8 mouse cellular contexts compared by ENCODE assay signal in genomic region chr9:107618778-107619545, GRCm38 (mm10). TPM values are rescaled to one million over a fixed set of nuclear protein-coding genes. Genes with fewer than 3 reads are reported as not detected.
A peak's percentile ranks its signal among the peaks of the same experiment; 100 is the strongest.
DNase-seq lines count a peak whose midpoint lies in the region; ATAC-seq and TF ChIP-seq lines count a peak whose summit lies in the region.

No protein-coding gene starts in this region.

- H3K9ac ChIP-seq in heart, embryonic 16.5 days (ENCODE audit: low read length) = peak overlapping the region; percentile 14

- peak; percentile 59 for DNase-seq in adrenal gland, adult 2 months
- no peak for DNase-seq in adrenal gland, postnatal 4 days (ENCODE audit: low spot score in 2 of 2)
- peak; percentile 54 for DNase-seq in ZHBTc4 (ENCODE audit: low read depth, low spot score)
- peak; percentile 91 for DNase-seq in kidney, postnatal 14 days
- DNase-seq in thymus, adult 2 months = no peak
- no peak for DNase-seq in spleen, adult 12 weeks (ENCODE audit: low spot score)

- H3K4me2 ChIP-seq in heart, embryonic 16.5 days (ENCODE audit: low read depth, low read length) = peak overlapping the region; percentile 24; the same call in 1 of the 2 replicates
- peak overlapping the region; percentile 15 for H3K4me2 ChIP-seq in myocyte (ENCODE audit: low read depth)

- ATAC-seq in heart, embryonic 16.5 days (replicated peaks; ENCODE audit: extremely low read depth, insufficient read depth, low FRiP score) = peak; percentile 81

- no peak overlapping the region for H3ac ChIP-seq in myocyte (ENCODE audit: control insufficient read depth, insufficient read length)

- peaks cover 42% of the 10 kb centered on the region for H3K36me3 ChIP-seq in heart, embryonic 16.5 days (ENCODE audit: control insufficient read depth, insufficient read depth)
- H3K36me3 ChIP-seq in myocyte (ENCODE audit: control insufficient read depth, insufficient read depth) = peaks cover 29% of the 10 kb centered on the region
- peaks cover 68% of the 10 kb centered on the region for H3K36me3 ChIP-seq in thymus, adult 2 months (ENCODE audit: control insufficient read depth, insufficient read depth, low read length)

- peaks cover 48% of the 10 kb centered on the region for H3K4me1 ChIP-seq in heart, embryonic 16.5 days (ENCODE audit: control insufficient read depth, insufficient read depth, low read length)
- peaks cover 5% of the 10 kb centered on the region for H3K4me1 ChIP-seq in thymus, adult 2 months (replicated peaks; ENCODE audit: control insufficient read depth, insufficient read depth, low read length)

- no peaks in the 10 kb centered on the region for H3K27me3 ChIP-seq in heart, embryonic 16.5 days (ENCODE audit: control insufficient read depth, insufficient read depth, low read length)
- no peaks in the 10 kb centered on the region for H3K27me3 ChIP-seq in myocyte (ENCODE audit: control insufficient read depth, insufficient read depth, insufficient read length)
- H3K27me3 ChIP-seq in thymus, adult 2 months (ENCODE audit: control insufficient read depth, insufficient read depth, low read length) = no peaks in the 10 kb centered on the region

- no peak for TF ChIP-seq CTCF in thymus, adult 2 months (IDR thresholded peaks at IDR 0.05; ENCODE audit: borderline replicate concordance, control insufficient read depth, extremely low read depth, insufficient read depth, low read length, poor library complexity)

- H3K79me2 ChIP-seq in myocyte (ENCODE audit: control insufficient read depth, insufficient read depth) = peaks cover 20% of the 10 kb centered on the region

- no peaks in the 10 kb centered on the region for H3K9me3 ChIP-seq in heart, embryonic 16.5 days (replicated peaks; ENCODE audit: control insufficient read depth, low read length)

- peak overlapping the region; percentile 99 for H3K27ac ChIP-seq in heart, embryonic 16.5 days (ENCODE audit: low read length)
- H3K27ac ChIP-seq in thymus, adult 2 months (ENCODE audit: control insufficient read depth, insufficient read depth, low read length) = no peak overlapping the region

- WGBS in heart, embryonic 16.5 days = 9% methylated on average over 13 of the region's 13 CpGs
- 90% methylated on average over 13 of the region's 13 CpGs for WGBS in thymus, adult 2 months

- H3K4me3 ChIP-seq in heart, embryonic 16.5 days (ENCODE audit: low read length) = no peak overlapping the region
- no peak overlapping the region for H3K4me3 ChIP-seq in myocyte
- no peak overlapping the region for H3K4me3 ChIP-seq in thymus, adult 2 months (ENCODE audit: control insufficient read depth, insufficient read depth, low read length)

- TF ChIP-seq POLR2A in myocyte (IDR thresholded peaks at IDR 0.05; ENCODE audit: insufficient read length, low read depth) = no peak
- no peak for TF ChIP-seq POLR2A in thymus, adult 2 months (IDR thresholded peaks at IDR 0.05; ENCODE audit: control insufficient read depth, extremely low read depth, insufficient read depth, low read length, poor library complexity)

TF ChIP-seq in myocyte, 11 proteins besides CTCF, POLR2A, EP300 and RAD21:
- peak; percentile 39 for TF ChIP-seq USF1 (IDR thresholded peaks at IDR 0.05; ENCODE audit: low read depth)
- TF ChIP-seq SRF (IDR thresholded peaks at IDR 0.05; ENCODE audit: control insufficient read depth, insufficient read length, low read depth) = no peak

RNA-seq across cellular contexts. Expression of gene Sema3b, which starts 9.9 kb away (rescaled TPM):
- total RNA-seq in adrenal gland, adult 2 months (2021) = 1 to 10 TPM; 3.7 to 4.1 TPM
- polyA plus RNA-seq in adrenal gland, adult 2 months (2012; rRNA removed) = 8.3 and 10.4 TPM in 2 replicates
- total RNA-seq in adrenal gland, postnatal 4 days (2021) = 10 to 100 TPM; 16.9 to 19.4 TPM
- polyA plus RNA-seq in heart, embryonic 16.5 days (2015; fragmentation: Nextera tagmentation; extraction: Ambion mirVana) = 11.0 and 12.0 TPM in 2 replicates
- 59.9 TPM for polyA plus RNA-seq in myocyte (2012; fragmentation: generic; extraction: Trizol)
- polyA plus RNA-seq in thymus, adult 2 months (2012; rRNA removed) = 4.3 and 4.9 TPM in 2 replicates

RNA-seq across cellular contexts. Expression of gene Gnai2, which starts 16.2 kb away (rescaled TPM):
- total RNA-seq in adrenal gland, adult 2 months (2021) = 100 to 1,000 TPM; 198 to 278 TPM
- polyA plus RNA-seq in adrenal gland, adult 2 months (2012; rRNA removed) = 330 and 345 TPM in 2 replicates
- total RNA-seq in adrenal gland, postnatal 4 days (2021) = 100 to 1,000 TPM; 345 to 390 TPM
- 419 and 458 TPM in 2 replicates for polyA plus RNA-seq in heart, embryonic 16.5 days (2015; fragmentation: Nextera tagmentation; extraction: Ambion mirVana)
- 499 TPM for polyA plus RNA-seq in myocyte (2012; fragmentation: generic; extraction: Trizol)
- 1,154 and 1,267 TPM in 2 replicates for polyA plus RNA-seq in thymus, adult 2 months (2012; rRNA removed)

RNA-seq across cellular contexts. Expression of gene Ifrd2, which starts 31.5 kb away (rescaled TPM):
- 10 to 100 TPM; 36.0 to 41.7 TPM for total RNA-seq in adrenal gland, adult 2 months (2021)
- 67.3 and 80.0 TPM in 2 replicates for polyA plus RNA-seq in adrenal gland, adult 2 months (2012; rRNA removed)
- 10 to 100 TPM; 40.9 to 41.4 TPM for total RNA-seq in adrenal gland, postnatal 4 days (2021)
- polyA plus RNA-seq in heart, embryonic 16.5 days (2015; fragmentation: Nextera tagmentation; extraction: Ambion mirVana) = 45.7 and 46.5 TPM in 2 replicates
- 29.4 TPM for polyA plus RNA-seq in myocyte (2012; fragmentation: generic; extraction: Trizol)
- 65.1 and 67.4 TPM in 2 replicates for polyA plus RNA-seq in thymus, adult 2 months (2012; rRNA removed)

RNA-seq across cellular contexts. Expression of gene Hyal3, which starts 38.3 kb away (rescaled TPM):
- 1 to 10 TPM; 1.3 to 1.4 TPM for total RNA-seq in adrenal gland, adult 2 months (2021)
- 1.8 and 2.2 TPM in 2 replicates for polyA plus RNA-seq in adrenal gland, adult 2 months (2012; rRNA removed)
- 1 to 10 TPM; 2.7 to 2.9 TPM for total RNA-seq in adrenal gland, postnatal 4 days (2021)
- 0.54 and 0.69 TPM in 2 replicates for polyA plus RNA-seq in heart, embryonic 16.5 days (2015; fragmentation: Nextera tagmentation; extraction: Ambion mirVana)
- polyA plus RNA-seq in myocyte (2012; fragmentation: generic; extraction: Trizol) = 0.43 TPM
- polyA plus RNA-seq in thymus, adult 2 months (2012; rRNA removed) = 2.4 TPM in 2 replicates

RNA-seq across cellular contexts. Expression of gene Naa80, which starts 40.3 kb away (rescaled TPM):
- 10 to 100 TPM; 15.9 to 19.2 TPM for total RNA-seq in adrenal gland, adult 2 months (2021)
- polyA plus RNA-seq in adrenal gland, adult 2 months (2012; rRNA removed) = 111 TPM in 2 replicates
- 10 to 100 TPM; 17.4 to 18.0 TPM for total RNA-seq in adrenal gland, postnatal 4 days (2021)
- polyA plus RNA-seq in heart, embryonic 16.5 days (2015; fragmentation: Nextera tagmentation; extraction: Ambion mirVana) = 15.1 and 19.2 TPM in 2 replicates
- 13.8 TPM for polyA plus RNA-seq in myocyte (2012; fragmentation: generic; extraction: Trizol)
- 102 and 103 TPM in 2 replicates for polyA plus RNA-seq in thymus, adult 2 months (2012; rRNA removed)

Comparison
In these comparisons a context has a peak if more than half of its experiments do, and no peak if none do; other contexts are left out.
1. DNase-seq: peak in adrenal gland, adult 2 months (single experiment), ZHBTc4 (single experiment) and kidney, postnatal 14 days (single experiment); none in adrenal gland, postnatal 4 days (0 of 2), thymus, adult 2 months (single experiment) and spleen, adult 12 weeks (single experiment).